21 mouse cellular contexts compared by ENCODE assay signal in the genomic region with DNA sequence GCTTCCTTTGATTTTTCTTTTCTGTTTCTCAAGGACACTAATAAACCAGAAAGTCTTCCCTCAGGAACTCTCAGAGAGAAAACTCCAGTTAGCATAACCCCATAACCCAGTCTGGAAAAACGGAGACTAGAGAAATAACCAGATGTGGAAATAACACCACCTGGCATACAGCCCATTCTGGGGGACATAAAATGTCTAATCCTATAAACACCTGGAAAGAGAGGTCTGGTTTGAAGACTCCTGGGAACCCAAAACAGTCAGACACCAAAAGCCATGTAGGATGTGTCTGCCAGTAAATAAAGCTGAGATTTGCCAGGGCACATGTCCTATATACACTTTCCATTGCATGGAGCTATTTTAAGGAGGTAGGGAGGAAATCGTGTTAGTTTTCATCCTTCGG. TPM values are rescaled to one million over a fixed set of nuclear protein-coding genes. Genes with fewer than 3 reads are reported as not detected.
DNase-seq lines count a peak whose midpoint lies in the region; ATAC-seq and TF ChIP-seq lines count a peak whose summit lies in the region.
"Had no signal": no experiment of that assay in that cellular context is flagged by ENCODE, and none has a peak within 500 bp of the region (broad histone marks: within the 10 kb centered on the region; RNA-seq: fewer than 3 reads in every experiment).

No protein-coding gene starts in this region.

- no peak overlapping the region for H3K4me2 ChIP-seq in limb, embryonic 11.5 days (ENCODE audit: low read depth, severe bottlenecking)
- no peak overlapping the region for H3K4me2 ChIP-seq in limb, embryonic 14.5 days (replicated peaks; ENCODE audit: low read depth, low read length, severe bottlenecking)
- no peak overlapping the region for H3K4me2 ChIP-seq in hindbrain, postnatal 0 days (ENCODE audit: low read depth, low read length)
- H3K4me2 ChIP-seq: forebrain, embryonic 12.5 days; heart, embryonic 13.5 days; hindbrain, embryonic 15.5 days had no signal

- H3K27me3 ChIP-seq in limb, embryonic 11.5 days (ENCODE audit: control insufficient read depth, insufficient read depth, low read length), result no peaks in the 10 kb centered on the region
- H3K27me3 ChIP-seq in limb, embryonic 10.5 days (ENCODE audit: low read depth, poor library complexity, severe bottlenecking), result no peaks in the 10 kb centered on the region
- H3K27me3 ChIP-seq in limb, embryonic 14.5 days (ENCODE audit: control insufficient read depth, insufficient read depth, low read length), result no peaks in the 10 kb centered on the region
- no peaks in the 10 kb centered on the region for H3K27me3 ChIP-seq in hindbrain, postnatal 0 days (ENCODE audit: insufficient read depth, low read length)
- H3K27me3 ChIP-seq: forebrain, embryonic 12.5 days; heart, embryonic 13.5 days; hindbrain, embryonic 15.5 days had no signal

- peaks cover 15% of the 10 kb centered on the region for H3K4me1 ChIP-seq in limb, embryonic 11.5 days (ENCODE audit: control insufficient read depth, insufficient read depth, low read length)
- H3K4me1 ChIP-seq in limb, embryonic 10.5 days, result peaks cover 25% of the 10 kb centered on the region
- peaks cover 33% of the 10 kb centered on the region for H3K4me1 ChIP-seq in limb, embryonic 14.5 days (ENCODE audit: control insufficient read depth, insufficient read depth, low read length)
- H3K4me1 ChIP-seq in hindbrain, postnatal 0 days (ENCODE audit: insufficient read depth, low read length), result peaks cover 10% of the 10 kb centered on the region

- no peaks in the 10 kb centered on the region for H3K36me3 ChIP-seq in limb, embryonic 11.5 days (ENCODE audit: control insufficient read depth, insufficient read depth, low read length)
- H3K36me3 ChIP-seq in limb, embryonic 10.5 days, result peaks cover 47% of the 10 kb centered on the region
- peaks cover 24% of the 10 kb centered on the region for H3K36me3 ChIP-seq in limb, embryonic 14.5 days (ENCODE audit: control insufficient read depth, insufficient read depth, low read length)
- no peaks in the 10 kb centered on the region for H3K36me3 ChIP-seq in hindbrain, postnatal 0 days (ENCODE audit: insufficient read depth, low read length)
- H3K36me3 ChIP-seq: forebrain, embryonic 12.5 days; G1E; hindbrain, embryonic 15.5 days had no signal

- no peaks in the 10 kb centered on the region for H3K9me3 ChIP-seq in limb, embryonic 11.5 days (ENCODE audit: control insufficient read depth, low read length)
- H3K9me3 ChIP-seq in limb, embryonic 10.5 days (replicated peaks), result no peaks in the 10 kb centered on the region
- H3K9me3 ChIP-seq in limb, embryonic 14.5 days (ENCODE audit: control insufficient read depth, low read length), result no peaks in the 10 kb centered on the region
- no peaks in the 10 kb centered on the region for H3K9me3 ChIP-seq in hindbrain, postnatal 0 days (ENCODE audit: low read length)
- H3K9me3 ChIP-seq: forebrain, embryonic 12.5 days; heart, embryonic 13.5 days; hindbrain, embryonic 15.5 days had no signal

- ATAC-seq in limb, embryonic 11.5 days (ENCODE audit: insufficient number of reproducible peaks, low FRiP score, low TSS enrichment, low read depth), result peak; percentile 40; the same call in 1 of the 2 replicates
- peak; percentile 67 for ATAC-seq in limb, embryonic 14.5 days (ENCODE audit: low FRiP score, low read depth)
- ATAC-seq in hindbrain, postnatal 0 days, result no peak
- ATAC-seq: CD4-positive, CD25-positive, alpha-beta regulatory T cell, adult 4 months; forebrain, embryonic 16.5 days; inflammation-experienced regulatory T-cells, adult 6 months had no signal

- DNase-seq in limb, embryonic 11.5 days (ENCODE audit: low spot score), result peak; percentile 35
- no peak for DNase-seq in limb, embryonic 10.5 days (ENCODE audit: low spot score)
- peak; percentile 42 for DNase-seq in forelimb bud, embryonic 11.5 days (ENCODE audit: low read depth, low spot score)
- DNase-seq in limb, embryonic 14.5 days (ENCODE audit: low spot score), result peak; percentile 74
- DNase-seq in gastrocnemius, adult 8-10 months (ENCODE audit: low spot score in 2 of 2), result no peak
- no peak for DNase-seq in gastrocnemius, postnatal 25 days
- no peak for DNase-seq in hindbrain, postnatal 0 days (ENCODE audit: low spot score)
- DNase-seq: adrenal gland, postnatal 10 days; cerebellum, adult 11 months; cerebellum, adult 9-10 months; cerebellum, postnatal 25 days; gastrocnemius, postnatal 36 days; heart, adult 11 months; heart, postnatal 36 days had no signal

- WGBS in limb, embryonic 11.5 days, result 45% methylated on average over 3 of the region's 3 CpGs
- WGBS in limb, embryonic 10.5 days, result 68% methylated on average over 3 of the region's 3 CpGs
- WGBS in limb, embryonic 14.5 days, result 21% methylated on average over 3 of the region's 3 CpGs
- 79% methylated on average over 3 of the region's 3 CpGs for WGBS in hindbrain, postnatal 0 days

- no peak for TF ChIP-seq CTCF in hindbrain, postnatal 0 days (IDR thresholded peaks at IDR 0.05; ENCODE audit: low read depth)

- no peak overlapping the region for H3K9ac ChIP-seq in limb, embryonic 11.5 days (ENCODE audit: low read length)
- H3K9ac ChIP-seq in limb, embryonic 14.5 days (ENCODE audit: low read depth, low read length, severe bottlenecking), result no peak overlapping the region
- H3K9ac ChIP-seq in hindbrain, postnatal 0 days (replicated peaks; ENCODE audit: low read length), result no peak overlapping the region
- H3K9ac ChIP-seq: forebrain, embryonic 12.5 days; heart, embryonic 13.5 days; hindbrain, embryonic 15.5 days had no signal

- no peak overlapping the region for H3K4me3 ChIP-seq in limb, embryonic 11.5 days (ENCODE audit: low read depth, low read length)
- H3K4me3 ChIP-seq in limb, embryonic 10.5 days, result no peak overlapping the region
- no peak overlapping the region for H3K4me3 ChIP-seq in limb, embryonic 14.5 days (replicated peaks; ENCODE audit: low read length)
- H3K4me3 ChIP-seq in hindbrain, postnatal 0 days (ENCODE audit: low read length), result no peak overlapping the region
- H3K4me3 ChIP-seq: forebrain, embryonic 12.5 days; heart, embryonic 13.5 days; hindbrain, embryonic 15.5 days had no signal

- no peak for TF ChIP-seq POLR2A in limb, embryonic 14.5 days (IDR thresholded peaks at IDR 0.05; ENCODE audit: borderline replicate concordance, extremely low read depth, insufficient read depth, insufficient read length)

- no peak overlapping the region for H3K27ac ChIP-seq in limb, embryonic 11.5 days (replicated peaks; ENCODE audit: low read depth, low read length)
- H3K27ac ChIP-seq in limb, embryonic 10.5 days, result no peak overlapping the region
- 0 out of 2 replicates have a peak overlapping the region, but pooled peaks have one; percentile 34 for H3K27ac ChIP-seq in limb, embryonic 14.5 days (replicated peaks; ENCODE audit: low read depth, low read length)
- no peak overlapping the region for H3K27ac ChIP-seq in hindbrain, postnatal 0 days
- H3K27ac ChIP-seq: forebrain, embryonic 12.5 days; heart, embryonic 13.5 days; hindbrain, embryonic 15.5 days had no signal

RNA-seq across cellular contexts. Expression of a gene that starts 42.5 kb away (rescaled TPM):
- polyA plus RNA-seq in limb, embryonic 11.5 days (2014; fragmentation: Nextera tagmentation; extraction: Ambion mirVana), result 160 and 163 TPM in 2 replicates
- polyA plus RNA-seq in limb, embryonic 10.5 days (2016; fragmentation: Nextera tagmentation; extraction: Ambion mirVana), result 80.9 and 112 TPM in 2 replicates
- polyA plus RNA-seq in limb, embryonic 14.5 days (2012; rRNA removed), result 178 and 213 TPM in 2 replicates
- 245 and 282 TPM in 2 replicates for polyA plus RNA-seq in limb, embryonic 14.5 days (2014; fragmentation: Nextera tagmentation; extraction: Ambion mirVana)
- total RNA-seq in gastrocnemius, adult 8-10 months (2022), result under 1 TPM; 0.17 to 0.83 (median 0.80) TPM
- 1 to 10 TPM; 1.9 to 2.9 TPM for total RNA-seq in gastrocnemius, postnatal 25 days (2021)
- 54.1 and 55.7 TPM in 2 replicates for total RNA-seq in hindbrain, postnatal 0 days (2014; rRNA removed)
- 28.2 and 30.5 TPM in 2 replicates for polyA plus RNA-seq in hindbrain, postnatal 0 days (2015; fragmentation: Nextera tagmentation; extraction: Ambion mirVana)
- polyA plus RNA-seq: G1E had no signal

Comparison
In these comparisons a context has a peak if more than half of its experiments do, and no peak if none do; other contexts are left out.
1. DNase-seq: peak in limb, embryonic 11.5 days (single experiment), forelimb bud, embryonic 11.5 days (single experiment) and limb, embryonic 14.5 days (single experiment); none in limb, embryonic 10.5 days (single experiment), gastrocnemius, adult 8-10 months (0 of 2), gastrocnemius, postnatal 25 days (single experiment) and hindbrain, postnatal 0 days (single experiment).